Mouse (Mus musculus) kidney, adult 8-10 months (tissue): ENCODE measurements around the gene Gabra4.
A peak's percentile ranks its signal among the peaks of the same experiment; 100 is the strongest.
"Not testable (repeated sequence)": the region's sequence is repeated elsewhere in the genome, so short reads cannot be mapped to it uniquely, and the experiment has no call there.

Source experiments
- DNase-seq, 2 experiments: peaks; one replicate each; pipeline ENCODE4 v3.0.0; 2022

The Gabra4 gene

DNA sequence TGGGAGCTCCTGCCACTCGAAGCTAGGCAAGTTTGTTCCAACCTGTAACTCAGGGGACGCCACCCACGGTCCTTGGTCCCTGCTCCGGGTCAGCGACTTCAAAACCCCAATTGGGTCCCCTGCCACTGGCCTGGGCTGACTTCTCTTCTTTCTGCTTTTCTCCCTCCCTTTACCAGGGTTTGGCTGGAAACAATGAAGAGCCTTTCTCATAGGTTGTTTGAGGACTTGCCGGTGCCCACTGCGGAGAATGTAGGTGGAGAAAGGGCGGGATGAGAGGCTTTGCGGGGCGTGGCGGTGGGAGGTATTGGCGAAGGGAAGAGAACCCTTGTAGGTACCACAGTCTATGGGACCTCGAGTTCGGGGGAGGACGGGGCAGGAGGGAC lies at the start of gene Gabra4:
TSS of gene Gabra4 (minus strand) at position 194 of the 383 bp plus-strand sequence.
- peak in 1 of 2 experiments; percentile 12 for DNase-seq

DNA sequence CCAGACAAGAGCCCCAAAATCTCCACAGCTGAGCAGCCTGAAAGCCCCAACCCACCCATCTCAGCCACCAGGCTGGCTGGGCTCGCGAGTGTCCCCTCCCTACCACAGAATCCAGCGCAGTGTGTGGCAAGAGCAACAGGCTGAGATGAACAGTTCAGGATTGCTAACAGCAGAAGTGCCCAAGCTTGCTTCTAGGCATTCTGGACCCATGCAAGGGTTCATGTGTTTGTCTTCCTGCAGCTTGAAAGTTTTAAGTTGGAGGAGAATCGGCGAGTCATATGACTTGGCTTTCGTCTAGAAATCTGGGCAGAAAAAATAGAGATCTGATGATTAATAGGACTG lies 43.1 kb upstream of the Gabra4 start:
- DNase-seq: no peak

DNA sequence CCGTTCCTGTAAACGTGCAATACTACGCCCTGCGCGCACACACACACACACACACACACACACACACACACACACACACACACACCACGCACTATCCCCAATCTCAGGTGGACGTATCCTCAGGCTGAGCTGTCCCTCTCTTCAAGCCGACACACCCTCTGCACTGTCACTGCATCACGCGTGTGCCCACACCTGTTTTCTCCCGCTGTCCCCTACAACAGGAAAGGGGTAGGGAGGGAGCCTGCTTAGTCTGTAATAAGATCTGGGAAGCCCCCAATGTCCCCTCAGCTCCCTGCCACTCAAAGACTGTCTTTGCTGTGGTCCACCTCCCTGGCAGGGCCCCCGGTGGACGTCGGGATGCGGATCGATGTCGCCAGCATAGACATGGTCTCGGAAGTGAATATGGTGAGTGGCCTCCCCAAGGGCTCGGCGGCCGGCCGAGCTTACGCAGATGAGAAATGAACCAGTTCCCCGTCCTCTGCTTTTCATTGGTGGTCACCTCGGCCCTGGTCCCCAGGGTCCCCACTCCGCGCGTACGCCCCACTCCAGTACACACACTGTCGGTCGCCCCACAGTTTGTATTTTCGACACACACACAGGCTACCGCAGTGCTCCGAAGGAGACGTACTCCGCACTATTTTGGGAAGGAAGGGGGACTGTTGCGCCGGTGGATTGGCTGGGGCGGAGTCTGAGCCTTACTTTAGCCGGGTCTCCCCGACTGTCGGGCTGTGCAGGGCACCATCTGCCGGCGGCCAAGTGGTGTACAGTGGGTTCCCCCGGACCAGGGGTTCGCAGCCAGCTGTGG lies 42.6 kb upstream of the Gabra4 start:
- peak in 1 of 2 experiments; percentile 8 for DNase-seq

DNA sequence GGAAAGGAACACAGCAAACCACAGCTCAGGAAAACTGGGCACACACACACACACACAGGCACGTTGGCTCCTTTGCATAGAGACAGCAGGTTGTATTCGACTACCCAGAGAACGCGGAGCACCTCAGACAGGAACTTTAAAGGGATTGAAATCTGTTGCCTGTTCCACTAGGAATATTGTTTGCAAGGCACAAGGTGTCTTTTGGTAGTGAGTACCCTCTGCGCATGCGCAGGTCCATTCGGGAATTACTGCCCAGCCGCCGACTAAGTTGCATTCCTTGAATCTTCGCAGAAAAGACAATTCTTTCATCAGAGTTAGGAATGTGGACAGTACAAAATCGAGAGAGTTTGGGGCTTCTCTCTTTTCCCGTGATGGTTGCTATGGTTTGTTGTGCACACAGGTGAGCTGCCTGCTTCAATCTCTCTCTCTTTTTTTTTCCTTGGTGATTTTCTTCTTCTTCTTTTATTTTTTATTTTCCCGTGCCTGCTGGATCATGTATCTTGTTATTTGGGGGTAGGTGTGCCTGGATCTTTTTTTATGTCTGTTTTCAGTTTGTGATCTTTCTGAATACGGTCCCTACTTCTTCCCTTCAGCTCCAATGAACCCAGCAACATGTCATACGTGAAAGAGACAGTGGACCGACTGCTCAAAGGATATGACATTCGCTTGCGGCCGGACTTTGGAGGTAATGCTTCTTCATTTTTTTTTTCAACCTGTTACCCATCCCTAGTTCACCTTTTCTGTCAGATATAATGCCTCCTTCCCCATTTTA lies 41.8 kb upstream of the Gabra4 start:
- peak; percentile 5 to 47 for DNase-seq

DNA sequence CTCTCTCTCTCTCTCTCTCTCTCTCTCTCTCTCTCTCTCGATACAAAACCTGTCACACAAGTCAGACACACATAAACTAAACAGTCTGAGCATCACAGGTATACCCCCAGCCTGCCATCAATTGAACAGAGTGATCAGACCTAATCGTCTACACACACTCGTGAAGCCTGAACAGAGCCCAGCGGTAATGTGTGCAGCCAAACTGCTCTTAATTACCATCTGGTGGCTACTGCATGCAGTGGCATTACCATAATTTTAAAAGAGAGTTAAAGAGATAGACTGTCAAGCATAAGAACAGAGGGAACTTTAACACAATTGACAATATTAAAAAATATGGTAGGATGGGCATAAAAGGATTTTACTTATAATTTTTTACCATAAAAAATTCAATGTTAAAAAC lies 7.5 kb upstream of the Gabra4 start:
- no peak for DNase-seq

DNA sequence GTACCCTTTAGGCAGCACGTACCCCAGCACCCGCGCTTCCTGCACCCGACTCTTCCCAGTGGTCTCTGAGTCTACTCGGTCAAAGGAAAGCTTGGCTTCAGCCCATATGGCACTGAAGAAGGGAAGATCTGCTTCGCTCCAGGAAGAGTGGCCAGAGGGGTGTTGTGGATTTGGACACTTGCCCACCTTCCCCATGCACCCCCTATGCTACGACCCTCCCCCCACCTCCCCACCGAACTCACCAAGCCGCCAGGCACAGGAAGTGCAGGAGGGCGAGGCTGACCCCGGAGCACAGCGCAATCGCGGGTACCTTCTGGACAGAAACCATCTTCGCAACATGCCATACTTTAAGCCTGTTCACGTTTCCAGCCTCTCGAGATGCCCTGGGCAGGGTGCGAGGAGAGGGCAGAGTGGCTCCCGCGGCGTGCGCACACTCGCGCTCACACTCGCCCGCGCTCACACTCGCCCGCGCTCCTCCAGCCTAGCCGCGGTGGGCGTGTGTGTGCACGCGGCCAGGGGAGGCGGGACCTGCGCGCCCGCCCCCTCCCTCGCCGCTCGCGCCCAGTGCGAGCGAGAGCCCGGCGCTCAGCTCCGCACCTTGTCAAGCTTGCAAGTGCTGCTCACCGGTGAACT lies 510 bp downstream of the Gabra4 start, which contains the start of gene Gabrb1:
TSS of gene Gabrb1 (plus strand) at position 632 of the 633 bp plus-strand sequence.
- DNase-seq: no peak

DNA sequence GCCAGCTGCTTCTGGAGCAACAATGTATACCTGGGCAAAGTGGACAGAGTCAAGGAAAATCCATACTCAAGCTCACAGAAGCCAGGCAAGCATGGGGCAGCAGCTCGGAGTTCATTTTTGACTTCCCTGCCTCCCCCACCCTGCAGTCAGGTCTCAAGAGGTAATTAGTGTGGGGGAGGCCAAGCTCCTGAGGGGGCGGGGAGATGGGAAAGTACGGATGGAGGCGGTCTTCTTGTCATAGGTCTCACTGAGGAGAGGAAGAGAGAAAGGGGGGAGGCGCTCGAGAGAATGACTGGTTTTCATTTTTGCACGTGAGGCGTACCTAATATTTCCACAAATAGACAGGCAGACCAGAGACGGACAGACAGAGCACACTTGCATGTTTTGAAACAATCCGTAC lies 1.3 kb downstream of the Gabra4 start:
- no peak for DNase-seq

DNA sequence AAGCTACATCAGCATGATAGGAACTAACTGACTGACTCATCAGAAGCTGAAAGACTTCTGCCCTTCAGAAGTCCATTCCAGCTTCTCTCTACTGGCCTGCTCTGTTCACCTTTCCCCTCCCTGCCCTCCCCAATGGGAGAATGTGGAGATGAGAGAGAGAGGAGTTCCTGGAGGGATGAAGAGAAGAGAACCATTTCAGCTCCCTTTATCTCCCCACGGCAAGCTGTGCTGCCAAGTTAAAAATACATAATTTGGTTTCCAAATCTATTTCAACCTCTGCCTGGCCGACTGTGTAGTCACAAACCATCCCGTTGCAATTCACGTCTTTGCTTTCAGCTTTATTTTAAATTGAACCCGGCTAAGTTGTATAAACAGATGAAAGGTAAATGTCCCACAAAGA lies 4.1 kb downstream of the Gabra4 start:
- no peak for DNase-seq

DNA sequence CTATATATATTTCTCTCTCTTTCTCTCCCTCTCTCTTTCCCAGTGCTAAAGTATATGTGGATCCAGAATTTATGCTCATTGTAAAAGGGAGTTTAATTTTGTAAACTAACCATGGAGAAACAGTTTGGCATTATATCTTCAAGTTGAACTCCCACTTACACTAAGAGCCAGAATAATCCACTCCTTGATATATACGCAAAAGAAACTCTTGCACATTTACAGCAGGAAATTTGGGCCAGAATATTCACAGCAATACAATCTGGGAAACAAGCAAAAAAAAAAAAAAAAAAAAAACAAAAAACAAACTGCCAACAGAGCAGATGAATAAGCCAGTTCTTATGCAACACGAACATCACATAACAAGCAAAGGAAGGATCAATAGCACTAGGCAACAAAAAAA lies 10.0 kb downstream of the Gabra4 start:
- no peak for DNase-seq

DNA sequence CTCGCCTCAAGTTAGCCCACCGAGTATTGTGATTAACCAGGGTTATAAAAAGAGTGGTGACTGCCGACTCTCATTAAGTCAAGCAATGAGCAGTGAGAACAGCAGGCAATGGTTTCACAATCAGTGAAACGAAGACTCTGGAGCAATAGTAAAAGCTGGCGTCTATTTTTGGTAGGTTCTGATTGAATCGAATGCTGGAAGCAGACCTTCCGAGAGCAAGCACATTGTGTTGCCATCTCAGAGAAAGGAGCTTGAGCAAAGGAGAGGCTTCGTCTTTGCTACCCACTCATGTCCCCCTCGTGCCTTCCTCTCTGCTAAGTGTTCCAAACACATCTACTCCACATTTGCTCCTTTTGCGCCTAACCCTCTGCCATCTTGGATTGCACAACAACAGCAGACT lies 18.3 kb downstream of the Gabra4 start:
- no peak for DNase-seq

DNA sequence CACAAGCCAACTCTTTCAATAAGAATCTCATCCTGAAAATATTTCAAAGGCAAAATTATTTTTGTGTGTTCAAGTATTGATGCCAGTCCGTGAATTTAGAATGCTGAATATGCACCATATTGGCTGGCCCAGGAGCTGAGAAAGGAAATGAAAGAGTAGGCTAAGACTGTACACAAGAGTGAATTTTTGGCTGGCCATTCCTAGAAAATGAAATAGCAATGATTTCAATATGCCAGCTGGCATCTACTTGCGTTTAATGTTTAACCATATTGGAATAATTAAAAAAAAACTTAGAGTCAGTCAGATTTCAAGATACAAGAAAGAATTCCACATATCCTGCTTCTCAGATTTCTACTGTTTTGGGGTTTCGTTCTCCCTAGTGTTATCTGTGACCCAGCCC lies 30.3 kb downstream of the Gabra4 start:
- DNase-seq: no peak

DNA sequence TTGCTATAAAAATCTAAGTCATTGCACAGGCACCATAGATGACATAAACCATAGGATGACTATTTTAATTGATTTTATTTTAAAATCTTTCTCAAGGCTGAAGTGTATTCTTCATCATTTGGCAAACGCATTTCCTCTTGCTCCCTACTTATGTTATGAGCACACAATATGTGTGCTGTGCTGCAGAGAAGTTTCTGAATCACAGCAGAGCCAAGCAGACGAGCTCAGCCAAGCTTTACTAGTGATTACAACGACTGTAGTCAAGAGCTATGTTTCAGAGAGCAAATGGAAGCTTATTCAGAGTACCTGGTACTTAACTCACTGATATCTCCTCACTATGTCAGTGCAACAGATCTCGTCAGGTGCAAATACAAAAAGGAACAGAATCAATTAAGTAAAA lies 41.4 kb downstream of the Gabra4 start:
- DNase-seq: no peak

DNA sequence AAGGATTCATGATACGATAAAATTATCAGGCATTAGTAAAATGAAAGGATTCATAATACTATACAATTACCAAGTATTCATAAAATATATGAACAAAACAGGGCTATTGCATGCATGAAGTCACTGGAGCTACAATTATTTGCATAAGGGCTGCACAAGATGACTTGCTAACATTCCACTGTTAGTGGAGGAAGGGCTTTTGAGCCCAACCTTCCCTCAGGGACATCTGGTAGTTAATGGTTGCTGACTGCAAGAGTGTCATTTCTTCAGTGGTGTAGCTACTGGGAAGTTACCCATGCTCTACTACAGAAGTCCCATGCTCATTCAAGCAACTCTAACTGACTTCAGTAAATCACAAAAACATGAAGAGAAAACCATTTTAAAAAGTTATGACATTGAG lies 43.8 kb downstream of the Gabra4 start:
- DNase-seq: no peak

DNA sequence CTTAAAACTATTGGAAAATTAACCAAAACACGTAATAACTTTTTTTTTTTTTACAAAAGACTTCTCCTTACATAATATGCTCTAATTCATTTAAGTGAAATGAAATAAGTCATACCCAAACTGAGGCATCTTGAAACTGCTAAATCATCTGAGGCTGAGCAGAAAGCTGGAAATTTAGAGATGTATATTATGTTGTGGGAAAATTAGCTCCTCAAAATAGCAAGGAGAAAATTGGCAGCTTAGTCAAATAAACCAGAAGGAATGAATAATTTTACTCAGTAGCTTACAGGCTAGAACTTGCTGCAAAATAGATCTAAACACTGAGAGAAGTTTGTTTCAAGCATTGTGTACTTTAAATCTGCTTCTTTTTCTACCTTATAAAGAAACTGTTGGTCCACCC lies 49.4 kb downstream of the Gabra4 start:
- no peak for DNase-seq

DNA sequence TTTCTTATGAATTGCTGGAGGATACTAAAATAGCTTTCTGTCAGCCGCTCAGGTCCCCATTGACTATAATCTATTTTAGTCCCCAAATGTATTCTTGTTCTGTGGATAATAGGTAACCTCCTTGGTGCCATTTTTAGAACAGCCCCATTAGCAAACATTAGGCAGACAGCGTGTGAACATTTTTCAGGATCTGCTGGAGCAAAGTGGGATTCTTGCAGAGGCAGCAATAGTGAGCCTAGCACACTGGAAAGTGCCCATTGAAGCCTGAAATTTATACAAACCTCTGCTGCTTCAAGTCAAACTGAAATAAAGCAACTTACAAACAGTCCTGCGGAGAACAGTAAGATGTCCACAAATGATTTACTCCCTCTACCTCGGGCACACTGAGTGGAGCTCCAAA lies 51.2 kb downstream of the Gabra4 start:
- DNase-seq: no peak

DNA sequence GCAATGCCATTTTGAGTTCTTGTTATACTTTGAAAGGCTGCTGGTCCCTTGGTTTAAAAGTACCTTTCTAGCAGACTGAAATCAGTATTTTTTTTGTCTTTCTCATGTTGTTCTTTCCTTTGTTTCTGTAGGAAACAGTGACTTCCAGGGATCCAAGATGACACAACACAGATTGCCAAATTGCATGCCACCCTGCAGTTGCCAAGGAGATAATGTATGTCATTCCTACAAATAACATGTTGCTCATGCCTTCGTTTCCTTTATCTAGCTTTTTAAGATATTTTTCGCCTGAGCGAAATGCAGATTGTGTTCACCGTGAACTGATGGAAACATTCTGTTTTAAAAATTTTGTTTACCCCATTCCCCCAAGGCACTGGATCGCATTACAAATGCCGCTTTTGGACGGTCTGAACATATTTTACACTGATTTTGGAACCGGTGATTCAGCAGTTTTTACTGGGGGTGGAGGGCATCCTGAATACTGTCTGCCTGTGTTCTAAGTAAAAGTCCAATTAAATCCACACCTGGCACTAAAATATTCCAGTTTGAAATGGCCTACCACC lies 53.9 kb downstream of the Gabra4 start:
- no peak for DNase-seq

DNA sequence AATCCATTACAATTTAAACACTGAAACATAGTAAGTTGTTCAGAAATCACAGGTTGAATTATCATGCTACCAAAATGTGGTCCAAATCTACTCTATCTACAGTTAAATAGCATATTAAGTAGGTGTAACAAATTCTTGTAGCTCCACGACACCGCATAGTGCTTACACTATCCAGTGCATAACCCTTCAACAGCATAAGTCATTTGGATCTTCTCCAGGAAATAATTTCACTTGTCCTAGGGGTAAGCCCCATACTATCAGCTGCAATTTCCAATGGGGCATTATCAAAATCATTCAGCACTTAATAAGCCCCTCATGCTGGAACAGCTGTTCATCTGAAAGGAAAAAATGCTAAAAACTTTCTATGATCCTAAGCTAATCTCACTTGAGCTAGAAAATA lies 62.8 kb downstream of the Gabra4 start:
- no peak for DNase-seq

DNA sequence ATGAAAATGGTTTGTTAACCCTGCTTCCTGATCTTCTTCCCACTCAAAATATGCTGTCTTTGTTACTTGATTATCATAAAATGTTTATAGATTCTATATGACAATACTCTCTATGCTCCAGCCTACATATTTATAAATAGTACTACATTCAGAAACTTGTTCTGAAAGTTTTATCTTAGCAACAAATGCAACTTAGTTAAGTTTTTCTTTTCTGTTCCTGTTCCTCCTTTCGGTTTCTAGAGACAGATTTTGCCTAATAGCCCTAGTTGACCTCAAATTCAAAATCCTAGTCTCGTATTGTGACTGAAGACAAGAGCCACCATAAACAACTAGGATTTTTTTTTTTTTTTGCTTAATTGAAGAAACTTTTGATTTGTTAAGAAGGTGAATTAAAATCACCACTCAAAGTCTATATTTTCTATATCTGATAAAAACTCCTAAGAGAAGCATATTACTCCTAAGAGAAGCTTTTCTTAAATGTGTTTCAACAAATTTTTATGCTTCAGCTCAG lies 64.3 kb downstream of the Gabra4 start:
- no peak for DNase-seq

DNA sequence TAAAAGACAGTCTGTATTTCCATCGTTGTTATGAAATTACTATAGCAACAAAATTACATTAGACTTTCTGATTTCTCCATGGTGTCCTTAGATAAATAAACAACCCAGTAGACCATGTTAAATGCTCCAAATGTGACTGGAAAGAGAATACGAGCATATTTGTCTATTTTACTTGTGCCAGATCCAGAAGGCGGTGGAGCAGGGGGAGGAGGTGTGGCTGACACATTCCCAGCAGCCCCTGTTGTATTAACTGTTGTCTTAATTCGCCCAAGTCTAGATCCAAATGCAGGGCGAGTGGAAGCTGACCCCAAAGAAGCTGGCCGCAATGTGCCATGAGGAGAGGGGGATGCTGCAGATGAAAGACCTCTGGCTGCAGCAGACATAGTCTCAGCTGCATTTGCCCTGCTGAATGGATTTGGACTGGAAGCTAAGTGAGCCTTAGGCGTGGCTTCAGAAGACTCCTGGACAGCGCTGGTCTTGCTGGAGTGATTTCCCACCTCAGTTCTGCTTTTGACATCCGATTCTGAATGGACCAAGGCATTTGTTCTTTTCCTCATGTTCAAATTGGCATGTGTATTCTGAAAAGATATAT lies 86.4 kb downstream of the Gabra4 start:
- no peak for DNase-seq

DNA sequence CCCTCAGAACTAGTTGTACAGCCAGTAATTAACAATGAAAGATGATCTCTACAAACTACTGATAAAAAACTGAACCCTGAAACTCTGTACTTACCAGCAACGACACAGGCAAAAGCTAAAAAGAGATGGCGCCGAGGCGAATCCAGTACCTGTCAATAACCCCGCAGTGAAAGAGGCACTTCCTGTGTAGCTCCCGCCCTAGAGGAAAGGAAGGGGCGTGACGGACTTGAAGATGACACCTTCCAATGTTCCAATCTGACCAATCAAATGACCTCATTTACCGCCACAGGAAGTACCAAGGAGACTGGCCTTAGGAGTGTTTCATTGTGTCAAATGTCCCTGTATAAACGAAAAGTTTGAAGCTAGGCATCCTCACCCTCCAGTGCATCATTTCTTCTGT lies 110.0 kb downstream of the Gabra4 start, which contains the start of gene Cox7b2:
TSS of gene Cox7b2 (minus strand) at position 127 of the 400 bp plus-strand sequence.
- DNase-seq: no peak

DNA sequence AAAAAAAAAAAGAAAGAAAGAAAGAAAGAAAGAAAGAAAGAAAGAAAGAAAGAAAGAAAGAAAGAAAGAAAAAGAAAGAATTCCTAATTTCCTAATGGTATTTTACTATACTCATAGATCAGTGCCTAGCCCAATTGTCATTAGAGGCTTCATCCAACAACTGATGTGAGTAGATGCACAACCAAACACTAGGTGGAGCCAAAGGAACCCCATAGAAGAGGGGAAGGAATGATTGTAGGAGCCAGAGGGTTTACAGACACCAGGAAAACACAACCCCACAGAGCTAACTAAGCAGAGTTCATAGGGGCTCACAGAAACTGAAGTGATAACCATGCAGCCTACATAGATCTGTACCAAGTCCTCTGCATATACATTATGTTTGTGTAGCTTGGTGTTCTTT lies 112.6 kb downstream of the Gabra4 start:
- DNase-seq: peak in 1 of 2 experiments; percentile 15

DNA sequence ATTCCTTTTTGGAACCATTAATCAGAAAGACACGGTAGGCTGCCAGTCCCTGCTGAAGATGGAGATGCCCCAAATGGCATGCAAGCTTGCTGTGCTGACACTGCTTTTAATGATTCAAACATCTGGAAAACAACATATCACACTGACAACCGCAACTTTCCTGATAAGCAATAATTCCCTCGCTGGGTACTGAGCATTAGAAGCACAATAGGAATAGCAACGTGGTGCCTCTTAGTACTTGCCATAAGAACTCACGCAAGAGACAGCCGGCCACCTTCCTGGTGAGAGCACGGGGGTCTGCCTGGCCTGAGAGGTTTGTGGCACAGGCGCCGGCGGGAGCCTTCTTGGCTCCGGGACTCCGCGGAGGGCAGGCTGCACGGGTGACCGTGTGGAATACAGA lies 132.6 kb downstream of the Gabra4 start:
- not testable (repeated sequence) for DNase-seq
